Mouse (Mus musculus): ENCODE measurements around the gene Btg1-ps1. TPM values are rescaled to one million over a fixed set of nuclear protein-coding genes. Genes with fewer than 3 reads are reported as not detected.
"Not testable (repeated sequence)": the region's sequence is repeated elsewhere in the genome, so short reads cannot be mapped to it uniquely, and the experiment has no call there.

Btg1-ps1 gene
- total RNA-seq (2012; rRNA removed): not detected in 2 replicates

DNA sequence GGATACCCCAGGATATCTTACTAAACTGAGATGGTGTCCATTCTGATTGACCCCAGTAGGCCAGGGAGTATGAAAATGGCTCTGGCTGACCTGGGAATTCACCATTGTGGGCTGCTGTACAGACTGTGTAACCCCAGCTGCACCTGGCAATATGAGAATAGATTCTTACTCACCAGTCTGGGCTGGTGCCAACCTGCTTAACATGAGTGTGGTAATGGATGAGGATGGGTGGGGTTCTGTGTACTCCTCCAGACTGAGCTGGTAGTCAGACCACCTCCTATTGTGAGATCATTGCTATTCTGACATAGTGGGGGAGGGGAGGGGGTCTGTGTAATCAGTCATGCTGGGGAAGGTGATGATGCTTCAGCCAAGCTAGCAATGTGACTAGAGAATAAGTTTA is at the start of gene Btg1-ps1:
Gene Btg1-ps1 (minus strand): TSS at position 219 of the 400 bp plus-strand sequence.
- H3K4me3 ChIP-seq (ENCODE audit: insufficient read depth in 1 of 2, low read depth in 1 of 2, low read length in 2 of 2, poor library complexity in 1 of 2, severe bottlenecking in 1 of 2); H3K9ac ChIP-seq (ENCODE audit: insufficient read depth, low read depth, low read length, poor library complexity, severe bottlenecking); H3K36me3 ChIP-seq (ENCODE audit: control insufficient read depth, insufficient read depth, low read length, poor library complexity, severe bottlenecking); in situ Hi-C loops (cut with MboI; ENCODE audit: low sequenced_read_pairs in 2 of 2, unreplicated experiment in 2 of 2); DNase-seq (ENCODE audit: low read depth, low spot score); H3K27ac ChIP-seq (ENCODE audit: insufficient read depth, low read depth, low read length, poor library complexity, severe bottlenecking); H3K9me3 ChIP-seq (ENCODE audit: control insufficient read depth, insufficient read depth, low read depth, low read length); H3K4me1 ChIP-seq (ENCODE audit: control insufficient read depth in 2 of 2, insufficient read depth in 2 of 2, low read length in 2 of 2, poor library complexity in 1 of 2): not testable (repeated sequence)

GRCm38 (mm10) chrX:38066175-38066574 is 47.6 kb upstream of the Btg1-ps1 start, which contains the start of gene Rhox10:
Rhox10 (plus strand) TSS chrX:38066475.
- Histone ChIP-seq H3K9me3 (ENCODE audit: control insufficient read depth, insufficient read depth, low read depth, low read length) (no peaks in the 10 kb centered on the region), H3K4me3 (ENCODE audit: insufficient read depth in 1 of 2, low read depth in 1 of 2, low read length in 2 of 2, poor library complexity in 1 of 2, severe bottlenecking in 1 of 2) (no peak within 1 kb of the TSS), H3K27ac (ENCODE audit: insufficient read depth, low read depth, low read length, poor library complexity, severe bottlenecking) (no peak within 1 kb of the TSS), H3K36me3 (ENCODE audit: control insufficient read depth, insufficient read depth, low read length, poor library complexity, severe bottlenecking) (no peaks in the 10 kb centered on the region), H3K4me1 (ENCODE audit: control insufficient read depth in 2 of 2, insufficient read depth in 2 of 2, low read length in 2 of 2, poor library complexity in 1 of 2) (no peaks in the 10 kb centered on the region), H3K9ac (ENCODE audit: insufficient read depth, low read depth, low read length, poor library complexity, severe bottlenecking) (no peak within 1 kb of the TSS)
- in situ Hi-C loops (cut with MboI; ENCODE audit: low sequenced_read_pairs in 2 of 2, unreplicated experiment in 2 of 2): no loop called here
- TF ChIP-seq HCFC1 (IDR thresholded peaks at IDR 0.05; ENCODE audit: borderline replicate concordance, insufficient read depth, low read length) (no peak), ZNF384 (IDR thresholded peaks at IDR 0.05; ENCODE audit: low read depth, low read length) (no peak), MAFK (IDR thresholded peaks at IDR 0.05; ENCODE audit: insufficient read depth, low read depth, low read length) (no peak), ZC3H11A (IDR thresholded peaks at IDR 0.05; ENCODE audit: borderline replicate concordance, low read depth, low read length) (no peak), CHD2 (IDR thresholded peaks at IDR 0.05; ENCODE audit: low read depth, low read length) (no peak)
- DNase-seq (ENCODE audit: low read depth, low spot score): no peak

DNA sequence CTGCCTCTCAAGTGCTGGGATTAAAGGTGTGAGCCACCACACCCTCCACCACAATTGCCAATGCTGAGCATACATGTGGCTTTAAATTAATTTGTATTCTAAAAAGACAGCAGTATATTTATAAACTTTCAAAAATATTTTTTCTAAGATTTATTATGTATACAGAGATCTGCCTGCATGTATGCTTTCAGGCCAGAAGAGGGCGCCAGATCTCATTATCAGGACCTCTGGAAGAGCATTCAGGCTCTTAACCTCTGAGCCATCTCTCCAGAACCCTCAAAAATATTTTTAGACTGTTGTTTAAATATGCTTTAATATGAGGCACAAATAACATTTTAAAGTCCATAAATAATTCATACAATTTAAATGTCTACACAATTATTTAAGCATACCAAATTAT is 42.9 kb upstream of the Btg1-ps1 start:
- in situ Hi-C loops (cut with MboI; ENCODE audit: low sequenced_read_pairs in 2 of 2, unreplicated experiment in 2 of 2): no loop called here
- DNase-seq (ENCODE audit: low read depth, low spot score): no peak

GRCm38 (mm10) chrX:38043014-38043413 is 24.4 kb upstream of the Btg1-ps1 start, which contains the start of gene Btg1-ps2:
Btg1-ps2 (minus strand) TSS chrX:38043114.
- H3K9ac ChIP-seq (ENCODE audit: insufficient read depth, low read depth, low read length, poor library complexity, severe bottlenecking); H3K9me3 ChIP-seq (ENCODE audit: control insufficient read depth, insufficient read depth, low read depth, low read length); DNase-seq (ENCODE audit: low read depth, low spot score); H3K4me1 ChIP-seq (ENCODE audit: control insufficient read depth in 2 of 2, insufficient read depth in 2 of 2, low read length in 2 of 2, poor library complexity in 1 of 2); in situ Hi-C loops (cut with MboI; ENCODE audit: low sequenced_read_pairs in 2 of 2, unreplicated experiment in 2 of 2); H3K36me3 ChIP-seq (ENCODE audit: control insufficient read depth, insufficient read depth, low read length, poor library complexity, severe bottlenecking); H3K4me3 ChIP-seq (ENCODE audit: insufficient read depth in 1 of 2, low read depth in 1 of 2, low read length in 2 of 2, poor library complexity in 1 of 2, severe bottlenecking in 1 of 2); H3K27ac ChIP-seq (ENCODE audit: insufficient read depth, low read depth, low read length, poor library complexity, severe bottlenecking): not testable (repeated sequence)

More for the DNA sequence above, 42.9 kb upstream of the Btg1-ps1 start:
- Histone ChIP-seq H3K36me3 (ENCODE audit: control insufficient read depth, insufficient read depth, low read length, poor library complexity, severe bottlenecking) (no peaks in the 10 kb centered on the region), H3K9me3 (ENCODE audit: control insufficient read depth, insufficient read depth, low read depth, low read length) (no peaks in the 10 kb centered on the region), H3K27ac (ENCODE audit: insufficient read depth, low read depth, low read length, poor library complexity, severe bottlenecking) (no peak overlapping the region), H3K9ac (ENCODE audit: insufficient read depth, low read depth, low read length, poor library complexity, severe bottlenecking) (no peak overlapping the region), H3K4me1 (ENCODE audit: control insufficient read depth in 2 of 2, insufficient read depth in 2 of 2, low read length in 2 of 2, poor library complexity in 1 of 2) (no peaks in the 10 kb centered on the region), H3K4me3 (ENCODE audit: insufficient read depth in 1 of 2, low read depth in 1 of 2, low read length in 2 of 2, poor library complexity in 1 of 2, severe bottlenecking in 1 of 2) (no peak overlapping the region)
- TF ChIP-seq CHD2 (IDR thresholded peaks at IDR 0.05; ENCODE audit: low read depth, low read length) (no peak), ZC3H11A (IDR thresholded peaks at IDR 0.05; ENCODE audit: borderline replicate concordance, low read depth, low read length) (no peak), HCFC1 (IDR thresholded peaks at IDR 0.05; ENCODE audit: borderline replicate concordance, insufficient read depth, low read length) (no peak), MAFK (IDR thresholded peaks at IDR 0.05; ENCODE audit: insufficient read depth, low read depth, low read length) (no peak), ZNF384 (IDR thresholded peaks at IDR 0.05; ENCODE audit: low read depth, low read length) (no peak)

- Histone ChIP-seq H3K9ac (ENCODE audit: insufficient read depth, low read depth, low read length, poor library complexity, severe bottlenecking) (no peak overlapping the region), H3K27ac (ENCODE audit: insufficient read depth, low read depth, low read length, poor library complexity, severe bottlenecking) (no peak overlapping the region), H3K4me3 (ENCODE audit: insufficient read depth in 1 of 2, low read depth in 1 of 2, low read length in 2 of 2, poor library complexity in 1 of 2, severe bottlenecking in 1 of 2) (no peak overlapping the region), H3K4me1 (ENCODE audit: control insufficient read depth in 2 of 2, insufficient read depth in 2 of 2, low read length in 2 of 2, poor library complexity in 1 of 2) (no peaks in the 10 kb centered on the region), H3K9me3 (ENCODE audit: control insufficient read depth, insufficient read depth, low read depth, low read length) (no peaks in the 10 kb centered on the region), H3K36me3 (ENCODE audit: control insufficient read depth, insufficient read depth, low read length, poor library complexity, severe bottlenecking) (no peaks in the 10 kb centered on the region)
- in situ Hi-C loops (cut with MboI; ENCODE audit: low sequenced_read_pairs in 2 of 2, unreplicated experiment in 2 of 2): no loop called here
- no peak for DNase-seq (ENCODE audit: low read depth, low spot score)
- TF ChIP-seq CHD2 (IDR thresholded peaks at IDR 0.05; ENCODE audit: low read depth, low read length): no peak
- no peak for TF ChIP-seq ZNF384 (IDR thresholded peaks at IDR 0.05; ENCODE audit: low read depth, low read length)
- TF ChIP-seq HCFC1 (IDR thresholded peaks at IDR 0.05; ENCODE audit: borderline replicate concordance, insufficient read depth, low read length): no peak
- TF ChIP-seq ZC3H11A (IDR thresholded peaks at IDR 0.05; ENCODE audit: borderline replicate concordance, low read depth, low read length): no peak
- no peak for TF ChIP-seq MAFK (IDR thresholded peaks at IDR 0.05; ENCODE audit: insufficient read depth, low read depth, low read length)
Observed at GRCm38 (mm10) chrX:38039666-38040065, 21.1 kb upstream of the Btg1-ps1 start.

All from ES-E14 (cell line).